Mouse (Mus musculus): ENCODE measurements at regions not wholly inside any gene's neighbourhood (a gene's known extent, or its start where the extent isn't known, plus 50 kb on each side); places are given as distances from the start of the nearest gene placed in this dataset.
"Not testable (repeated sequence)": the region's sequence is repeated elsewhere in the genome, so short reads cannot be mapped to it uniquely, and the experiment has no call there.

GRCm38 (mm10) chr15:90882349-90882748, 167.4 kb downstream of the Kif21a start:
- DNase-seq: not testable (repeated sequence)

- no peak for DNase-seq
Measured at GRCm38 (mm10) chr15:90869452-90869851, 180.3 kb downstream of the Kif21a start.

- DNase-seq: not testable (repeated sequence)
Measured at GRCm38 (mm10) chr15:90853763-90854162, 174.5 kb upstream of the Cpne8 start.

- DNase-seq: no peak
Measured at GRCm38 (mm10) chr15:90851991-90852390, 172.8 kb upstream of the Cpne8 start.

GRCm38 (mm10) chr15:90841471-90841870, 162.2 kb upstream of the Cpne8 start:
- DNase-seq: peak in 1 of 2 experiments; percentile 5

- DNase-seq: no peak
Measured at GRCm38 (mm10) chr15:90835586-90835985, 156.4 kb upstream of the Cpne8 start.

GRCm38 (mm10) chr15:90827816-90828215, 148.6 kb upstream of the Cpne8 start:
- DNase-seq: no peak

- no peak for DNase-seq
Measured at GRCm38 (mm10) chr15:90822306-90822705, 143.1 kb upstream of the Cpne8 start.

- DNase-seq: no peak
Measured at GRCm38 (mm10) chr15:90819949-90820655, 140.9 kb upstream of the Cpne8 start.

- no peak for DNase-seq
Measured at GRCm38 (mm10) chr15:90818161-90818560, 138.9 kb upstream of the Cpne8 start.

- peak in 1 of 2 experiments; percentile 2 for DNase-seq
Measured at GRCm38 (mm10) chr15:90813907-90814306, 134.7 kb upstream of the Cpne8 start.

- DNase-seq: no peak
Measured at GRCm38 (mm10) chr15:90810341-90810740, 131.1 kb upstream of the Cpne8 start.

GRCm38 (mm10) chr15:90808236-90808635, 129.0 kb upstream of the Cpne8 start:
- DNase-seq: no peak

GRCm38 (mm10) chr15:90798056-90798455, 118.8 kb upstream of the Cpne8 start:
- DNase-seq: no peak

GRCm38 (mm10) chr15:90789941-90790340, 110.7 kb upstream of the Cpne8 start:
- no peak for DNase-seq

- no peak for DNase-seq
Measured at GRCm38 (mm10) chr15:90784741-90785140, 105.5 kb upstream of the Cpne8 start.

- DNase-seq: no peak
Measured at GRCm38 (mm10) chr15:90767521-90767920, 88.3 kb upstream of the Cpne8 start.

- not testable (repeated sequence) for DNase-seq
Measured at GRCm38 (mm10) chr15:90764501-90764900, 85.3 kb upstream of the Cpne8 start.

GRCm38 (mm10) chr15:90733891-90734290, 54.7 kb upstream of the Cpne8 start:
- DNase-seq: no peak
